20 mouse cellular contexts compared by ENCODE assay signal in genomic region chr1:153489540-153489939, GRCm38 (mm10). TPM values are rescaled to one million over a fixed set of nuclear protein-coding genes. Genes with fewer than 3 reads are reported as not detected.
DNase-seq lines count a peak whose midpoint lies in the region; ATAC-seq and TF ChIP-seq lines count a peak whose summit lies in the region.
"Had no signal": no experiment of that assay in that cellular context is flagged by ENCODE, and none has a peak within 500 bp of the region (broad histone marks: within the 10 kb centered on the region; RNA-seq: fewer than 3 reads in every experiment).

No protein-coding gene starts in this region.

- DNase-seq in heart, adult 18-20 months: no peak
- DNase-seq in spleen, adult 2 months (ENCODE audit: low read depth in 1 of 2, low spot score in 2 of 2): no peak
- no peak for DNase-seq in spleen, adult 18-20 months
- DNase-seq in ZHBTc4 (ENCODE audit: low read depth, low spot score): peak; percentile 29
- DNase-seq in T-cell, adult 2 months (ENCODE audit: low spot score): no peak
- DNase-seq in lung, postnatal 4 days: no peak
- no peak for DNase-seq in neural tube, embryonic 10.5 days (ENCODE audit: extremely low spot score, low spot score)
- DNase-seq: adrenal gland, adult 8-10 months; cerebellum, adult 11 months; cerebellum, adult 8-10 months; embryo, embryonic 11 days had no signal

- no peaks in the 10 kb centered on the region for H3K27me3 ChIP-seq in heart, embryonic 12.5 days (replicated peaks)
- no peaks in the 10 kb centered on the region for H3K27me3 ChIP-seq in spleen, adult 2 months (ENCODE audit: control insufficient read depth, insufficient read depth, low read length)
- H3K27me3 ChIP-seq: embryonic facial prominence, embryonic 15.5 days; heart, embryonic 13.5 days; hindbrain, embryonic 12.5 days had no signal

- peaks cover 17% of the 10 kb centered on the region for H3K4me1 ChIP-seq in heart, embryonic 12.5 days (replicated peaks)
- H3K4me1 ChIP-seq in spleen, adult 2 months (ENCODE audit: control insufficient read depth, insufficient read depth, insufficient read length): peaks cover 24% of the 10 kb centered on the region

- TF ChIP-seq POLR2A in spleen, adult 2 months (IDR thresholded peaks at IDR 0.05; ENCODE audit: low read depth, low read length): no peak

- TF ChIP-seq CTCF in spleen, adult 2 months (IDR thresholded peaks at IDR 0.05; ENCODE audit: extremely low read depth, insufficient read depth, insufficient read length, insufficient replicate concordance): no peak

- no peaks in the 10 kb centered on the region for H3K36me3 ChIP-seq in heart, embryonic 12.5 days
- no peaks in the 10 kb centered on the region for H3K36me3 ChIP-seq in spleen, adult 2 months (ENCODE audit: control insufficient read depth, insufficient read depth, low read length)
- H3K36me3 ChIP-seq: embryonic facial prominence, embryonic 15.5 days; heart, embryonic 13.5 days; hindbrain, embryonic 12.5 days had no signal

- H3K9ac ChIP-seq in heart, embryonic 12.5 days: peak overlapping the region; percentile 30; the same call in 1 of the 2 replicates
- H3K9ac ChIP-seq: embryonic facial prominence, embryonic 15.5 days; heart, embryonic 13.5 days; hindbrain, embryonic 12.5 days had no signal

- H3K27ac ChIP-seq in heart, embryonic 12.5 days (ENCODE audit: poor library complexity, severe bottlenecking): no peak overlapping the region
- H3K27ac ChIP-seq in spleen, adult 2 months (ENCODE audit: insufficient read depth, low read length): peak overlapping the region; percentile 68; the same call in 1 of the 2 replicates
- H3K27ac ChIP-seq: embryonic facial prominence, embryonic 15.5 days; forebrain, embryonic 10.5 days; heart, adult 2 months; heart, embryonic 13.5 days; hindbrain, embryonic 12.5 days had no signal

- H3K4me2 ChIP-seq in heart, embryonic 12.5 days: no peak overlapping the region
- H3K4me2 ChIP-seq: embryonic facial prominence, embryonic 15.5 days; heart, embryonic 13.5 days; hindbrain, embryonic 12.5 days had no signal

- no peak overlapping the region for H3K4me3 ChIP-seq in heart, embryonic 12.5 days
- H3K4me3 ChIP-seq in spleen, adult 2 months (ENCODE audit: extremely low read depth, insufficient read depth, insufficient read length): no peak overlapping the region
- H3K4me3 ChIP-seq: embryonic facial prominence, embryonic 15.5 days; erythroblast, embryonic 14.5 days; forebrain, embryonic 10.5 days; heart, adult 2 months; heart, embryonic 13.5 days; hindbrain, embryonic 12.5 days had no signal

- 38% methylated on average over 2 of the region's 2 CpGs for WGBS in heart, embryonic 12.5 days
- 17% methylated on average over 2 of the region's 2 CpGs for WGBS in spleen, adult 2 months

- no peak for ATAC-seq in heart, embryonic 12.5 days (ENCODE audit: insufficient number of reproducible peaks, low FRiP score)
- ATAC-seq: forebrain, embryonic 14.5 days; hindbrain, embryonic 16.5 days had no signal

- no peaks in the 10 kb centered on the region for H3K9me3 ChIP-seq in heart, embryonic 12.5 days (replicated peaks)
- H3K9me3 ChIP-seq: embryonic facial prominence, embryonic 15.5 days; forebrain, embryonic 10.5 days; heart, embryonic 13.5 days; hindbrain, embryonic 12.5 days had no signal

RNA-seq across cellular contexts. Expression of gene Dhx9, which starts 2.1 kb away (rescaled TPM):
- polyA plus RNA-seq in heart, embryonic 12.5 days (2016; fragmentation: Nextera tagmentation; extraction: Ambion mirVana): 24.7 TPM in 2 replicates
- 10 to 100 TPM; 41.4 to 46.0 TPM for total RNA-seq in heart, adult 18-20 months (2021)
- 8.5 and 10.9 TPM in 2 replicates for polyA plus RNA-seq in spleen, adult 2 months (2012; rRNA removed)
